Mouse (Mus musculus): ENCODE measurements around the gene Abhd16b.

The Abhd16b gene

DNA sequence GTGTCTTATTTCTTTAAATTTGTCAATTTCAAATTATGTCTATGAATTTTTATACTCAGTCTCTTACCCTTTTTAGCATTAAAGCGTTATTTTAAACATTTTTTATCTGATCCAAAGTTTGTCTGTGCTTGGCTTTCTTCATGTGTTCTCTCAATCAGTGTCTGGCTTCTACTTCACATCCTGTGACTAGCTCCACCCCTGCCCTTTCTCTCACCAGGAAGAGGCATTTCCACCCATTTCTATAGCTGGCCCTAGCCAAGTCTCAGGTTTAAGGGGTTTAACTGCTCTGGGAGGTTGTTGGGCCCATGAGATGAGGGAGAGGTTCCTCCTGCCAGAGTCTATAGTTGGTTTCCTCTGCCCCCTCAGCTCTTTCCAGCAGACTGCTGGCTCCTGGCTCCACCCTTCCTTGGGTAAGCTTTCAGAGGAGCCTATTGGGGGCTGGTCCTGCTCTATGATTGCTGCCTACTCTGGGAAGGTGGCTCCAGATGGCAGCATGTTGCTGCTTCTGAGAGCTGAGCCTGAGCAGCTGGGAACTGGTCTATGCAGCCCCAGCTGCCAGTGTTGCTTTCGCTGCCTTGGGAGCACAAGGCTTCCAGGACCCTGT is 44.5 kb downstream of the Abhd16b start:
- no peak for DNase-seq (ENCODE audit: extremely low read depth, low read depth)

DNA sequence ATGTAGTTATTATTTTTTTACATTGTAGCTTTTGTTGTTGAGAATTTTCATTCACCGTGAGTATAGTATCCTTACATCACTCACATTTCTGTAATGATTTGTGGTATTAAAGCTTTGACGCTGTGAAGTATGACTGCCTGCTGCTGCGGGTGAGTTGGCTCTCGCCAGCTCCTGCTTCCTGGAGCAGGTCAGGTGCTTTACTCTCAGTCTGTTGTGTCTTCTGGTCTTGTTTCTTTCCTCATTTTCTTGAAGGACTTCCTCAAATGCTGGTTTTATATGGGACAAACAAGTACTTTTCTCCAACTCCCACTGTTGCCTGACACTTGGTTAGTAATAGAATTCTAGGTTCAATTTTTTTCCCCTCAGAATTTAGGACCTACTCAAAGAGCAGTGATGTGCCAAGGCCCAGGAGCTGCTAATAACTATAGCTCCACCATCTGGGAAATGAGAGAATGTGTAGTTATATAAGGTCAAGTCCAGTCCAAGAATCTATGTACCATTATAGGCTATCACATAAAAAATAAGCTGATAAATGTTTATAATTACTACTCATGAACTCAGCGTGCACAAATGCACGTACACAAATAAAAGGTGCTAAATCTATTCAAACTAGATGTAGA is 48.9 kb downstream of the Abhd16b start:
- no peak for DNase-seq (ENCODE audit: extremely low read depth, low read depth)
